Mouse (Mus musculus): Measurements from ENCODE around the gene Maml2. TPM values are rescaled to one million over a fixed set of nuclear protein-coding genes. Genes with fewer than 3 reads are reported as not detected.

The Maml2 gene
- total RNA-seq, 2 experiments from 2014 or later = 15.1 to 16.5 TPM

GRCm38 (mm10) chr9:13607609-13608185 lies 309.9 kb downstream of the Maml2 start:
- no peak for DNase-seq (ENCODE audit: low spot score in 2 of 2)

- DNase-seq (ENCODE audit: low spot score in 2 of 2) = no peak
Measured at GRCm38 (mm10) chr9:13608532-13609071, 310.8 kb downstream of the Maml2 start.

GRCm38 (mm10) chr9:13611561-13611960 lies 313.8 kb downstream of the Maml2 start:
- no peak for DNase-seq (ENCODE audit: low spot score in 2 of 2)

- no peak for DNase-seq (ENCODE audit: low spot score in 2 of 2)
Measured at GRCm38 (mm10) chr9:13612371-13612770, 314.6 kb downstream of the Maml2 start.

GRCm38 (mm10) chr9:13613325-13614268 lies 315.8 kb downstream of the Maml2 start:
- DNase-seq (ENCODE audit: low spot score in 2 of 2) = no peak

GRCm38 (mm10) chr9:13616383-13617009 lies 318.7 kb downstream of the Maml2 start:
- DNase-seq (ENCODE audit: low spot score in 2 of 2) = no peak

GRCm38 (mm10) chr9:13620794-13621193 lies 323.0 kb downstream of the Maml2 start:
- DNase-seq (ENCODE audit: low spot score in 2 of 2) = no peak

- DNase-seq (ENCODE audit: low spot score in 2 of 2) = no peak
Measured at GRCm38 (mm10) chr9:13621941-13622340, 324.2 kb downstream of the Maml2 start.

GRCm38 (mm10) chr9:13622426-13622825 lies 324.7 kb downstream of the Maml2 start:
- DNase-seq (ENCODE audit: low spot score in 2 of 2) = no peak

- no peak for DNase-seq (ENCODE audit: low spot score in 2 of 2)
Measured at GRCm38 (mm10) chr9:13623892-13624422, 326.2 kb downstream of the Maml2 start.

GRCm38 (mm10) chr9:13624780-13625179 lies 327.0 kb downstream of the Maml2 start:
- no peak for DNase-seq (ENCODE audit: low spot score in 2 of 2)

GRCm38 (mm10) chr9:13625215-13625614 lies 327.5 kb downstream of the Maml2 start:
- no peak for DNase-seq (ENCODE audit: low spot score in 2 of 2)

GRCm38 (mm10) chr9:13626480-13626879 lies 328.7 kb downstream of the Maml2 start:
- no peak for DNase-seq (ENCODE audit: low spot score in 2 of 2)

GRCm38 (mm10) chr9:13633371-13633770 lies 335.6 kb downstream of the Maml2 start:
- DNase-seq (ENCODE audit: low spot score in 2 of 2) = no peak

GRCm38 (mm10) chr9:13639655-13640054 lies 341.9 kb downstream of the Maml2 start:
- DNase-seq (ENCODE audit: low spot score in 2 of 2) = no peak

- DNase-seq (ENCODE audit: low spot score in 2 of 2) = no peak
Measured at GRCm38 (mm10) chr9:13645153-13645552, 347.4 kb downstream of the Maml2 start.

- DNase-seq (ENCODE audit: low spot score in 2 of 2) = no peak
Measured at GRCm38 (mm10) chr9:13651065-13651464, 353.3 kb downstream of the Maml2 start.

- no peak for DNase-seq (ENCODE audit: low spot score in 2 of 2)
Measured at GRCm38 (mm10) chr9:13651828-13652227, 354.1 kb downstream of the Maml2 start.

GRCm38 (mm10) chr9:13652389-13652877 lies 354.7 kb downstream of the Maml2 start:
- DNase-seq (ENCODE audit: low spot score in 2 of 2) = no peak

- DNase-seq (ENCODE audit: low spot score in 2 of 2) = peak in 1 of 2 experiments; percentile 77
Measured at GRCm38 (mm10) chr9:13652917-13653316, 355.2 kb downstream of the Maml2 start.
